ENCODE assay signal across 9 mouse cellular contexts in genomic region chr8:84982499-84983011, GRCm38 (mm10). TPM values are rescaled to one million over a fixed set of nuclear protein-coding genes. Genes with fewer than 3 reads are reported as not detected.
DNase-seq lines count a peak whose midpoint lies in the region; ATAC-seq lines count a peak whose summit lies in the region.
"Had no signal": no experiment of that assay in that cellular context is flagged by ENCODE, and none has a peak within 500 bp of the region (broad histone marks: within the 10 kb centered on the region; RNA-seq: fewer than 3 reads in every experiment).

No protein-coding gene starts in this region.

- no peaks in the 10 kb centered on the region for H3K27me3 ChIP-seq in liver, embryonic 11.5 days (replicated peaks; ENCODE audit: control insufficient read depth, insufficient read depth, low read length)
- peaks cover 72% of the 10 kb centered on the region for H3K27me3 ChIP-seq in embryonic facial prominence, embryonic 10.5 days (replicated peaks; ENCODE audit: low read depth, poor library complexity, severe bottlenecking)
- peaks cover 18% of the 10 kb centered on the region; the same call in 1 of the 2 replicates for H3K27me3 ChIP-seq in forebrain, embryonic 16.5 days (replicated peaks; ENCODE audit: control insufficient read depth, insufficient read depth, low read length)
- peaks cover 11% of the 10 kb centered on the region for H3K27me3 ChIP-seq in neural tube, embryonic 15.5 days (replicated peaks)

- peak overlapping the region; percentile 0; the same call in 1 of the 2 replicates for H3K4me2 ChIP-seq in liver, embryonic 11.5 days
- H3K4me2 ChIP-seq in forebrain, embryonic 16.5 days (ENCODE audit: low read length) = no peak overlapping the region
- no peak overlapping the region for H3K4me2 ChIP-seq in neural tube, embryonic 15.5 days

- 0 out of 2 replicates have a peak overlapping the region, but pooled peaks have one; percentile 17 for H3K27ac ChIP-seq in liver, embryonic 11.5 days (ENCODE audit: low read depth, low read length)
- peak overlapping the region; percentile 30; the same call in 1 of the 2 replicates for H3K27ac ChIP-seq in embryonic facial prominence, embryonic 10.5 days (replicated peaks)
- H3K27ac ChIP-seq in forebrain, embryonic 16.5 days (ENCODE audit: low read length) = no peak overlapping the region
- no peak overlapping the region for H3K27ac ChIP-seq in neural tube, embryonic 15.5 days (replicated peaks)

- H3K9me3 ChIP-seq in liver, embryonic 11.5 days (ENCODE audit: control insufficient read depth, low read length) = no peaks in the 10 kb centered on the region
- H3K9me3 ChIP-seq in embryonic facial prominence, embryonic 10.5 days = no peaks in the 10 kb centered on the region
- H3K9me3 ChIP-seq in forebrain, embryonic 16.5 days (ENCODE audit: control insufficient read depth, low read length) = no peaks in the 10 kb centered on the region
- H3K9me3 ChIP-seq in neural tube, embryonic 15.5 days (replicated peaks) = no peaks in the 10 kb centered on the region

- DNase-seq in liver, embryonic 11.5 days (ENCODE audit: low spot score) = no peak
- DNase-seq in liver = no peak
- DNase-seq in CD4-positive helper T cell, adult 2 months (ENCODE audit: low read depth, low spot score) = peak; percentile 67
- DNase-seq in embryonic facial prominence, embryonic 10.5 days (ENCODE audit: low spot score) = no peak
- peak; percentile 50 for DNase-seq in lung, postnatal 36 days
- no peak for DNase-seq in cerebellum, adult 11 months
- DNase-seq: midbrain, embryonic 14.5 days had no signal

- no peak for ATAC-seq in liver, embryonic 11.5 days (replicated peaks; ENCODE audit: low FRiP score)
- no peak for ATAC-seq in forebrain, embryonic 16.5 days
- ATAC-seq in neural tube, embryonic 15.5 days (ENCODE audit: low FRiP score) = no peak

- H3K36me3 ChIP-seq in liver, embryonic 11.5 days (ENCODE audit: control insufficient read depth, insufficient read depth, low read length) = no peaks in the 10 kb centered on the region
- H3K36me3 ChIP-seq in embryonic facial prominence, embryonic 10.5 days (replicated peaks) = no peaks in the 10 kb centered on the region
- H3K36me3 ChIP-seq in forebrain, embryonic 16.5 days (ENCODE audit: control insufficient read depth, insufficient read depth) = no peaks in the 10 kb centered on the region
- no peaks in the 10 kb centered on the region for H3K36me3 ChIP-seq in neural tube, embryonic 15.5 days

- no peak overlapping the region for H3K4me3 ChIP-seq in liver, embryonic 11.5 days (ENCODE audit: low read depth, low read length)
- H3K4me3 ChIP-seq in embryonic facial prominence, embryonic 10.5 days = no peak overlapping the region
- no peak overlapping the region for H3K4me3 ChIP-seq in forebrain, embryonic 16.5 days (replicated peaks; ENCODE audit: low read length)
- no peak overlapping the region for H3K4me3 ChIP-seq in neural tube, embryonic 15.5 days (replicated peaks)

- WGBS in liver, embryonic 11.5 days = 43% methylated on average over 3 of the region's 3 CpGs
- whole genome bisulfite sequencing in embryonic facial prominence, embryonic 10.5 days = 72% methylated on average over 3 of the region's 3 CpGs
- 73% methylated on average over 3 of the region's 3 CpGs for WGBS in forebrain, embryonic 16.5 days
- 72% methylated on average over 3 of the region's 3 CpGs for whole genome bisulfite sequencing in neural tube, embryonic 15.5 days

- peaks cover 70% of the 10 kb centered on the region for H3K4me1 ChIP-seq in liver, embryonic 11.5 days (replicated peaks; ENCODE audit: control insufficient read depth, insufficient read depth, low read length)
- peaks cover 85% of the 10 kb centered on the region for H3K4me1 ChIP-seq in embryonic facial prominence, embryonic 10.5 days
- peaks cover 56% of the 10 kb centered on the region for H3K4me1 ChIP-seq in forebrain, embryonic 16.5 days (replicated peaks; ENCODE audit: control insufficient read depth, insufficient read depth, low read length)
- H3K4me1 ChIP-seq in neural tube, embryonic 15.5 days = peaks cover 64% of the 10 kb centered on the region

- H3K9ac ChIP-seq in liver, embryonic 11.5 days (ENCODE audit: low read depth, low read length) = no peak overlapping the region
- H3K9ac ChIP-seq in forebrain, embryonic 16.5 days (replicated peaks; ENCODE audit: low read depth, low read length) = no peak overlapping the region
- H3K9ac ChIP-seq in neural tube, embryonic 15.5 days (replicated peaks) = no peak overlapping the region

RNA-seq across cellular contexts. Expression of gene Junb, which starts 4.0 kb away (rescaled TPM):
- polyA plus RNA-seq in liver, embryonic 11.5 days (2014; fragmentation: Nextera tagmentation; extraction: Ambion mirVana) = 21.1 and 23.2 TPM in 2 replicates
- polyA plus RNA-seq in embryonic facial prominence, embryonic 10.5 days (2016; fragmentation: Nextera tagmentation; extraction: Ambion mirVana) = 6.6 and 6.7 TPM in 2 replicates
- polyA plus RNA-seq in forebrain, embryonic 16.5 days (2015; fragmentation: Nextera tagmentation; extraction: Ambion mirVana) = 7.6 and 8.2 TPM in 2 replicates
- 9.4 and 15.1 TPM in 2 replicates for polyA plus RNA-seq in neural tube, embryonic 15.5 days (2015; fragmentation: Nextera tagmentation; extraction: Ambion mirVana)

RNA-seq across cellular contexts. Expression of gene Hook2, which starts 7.8 kb away (rescaled TPM):
- 15.5 and 16.7 TPM in 2 replicates for polyA plus RNA-seq in liver, embryonic 11.5 days (2014; fragmentation: Nextera tagmentation; extraction: Ambion mirVana)
- polyA plus RNA-seq in embryonic facial prominence, embryonic 10.5 days (2016; fragmentation: Nextera tagmentation; extraction: Ambion mirVana) = 19.5 and 20.0 TPM in 2 replicates
- polyA plus RNA-seq in forebrain, embryonic 16.5 days (2015; fragmentation: Nextera tagmentation; extraction: Ambion mirVana) = 31.3 and 39.8 TPM in 2 replicates
- 33.9 and 37.2 TPM in 2 replicates for polyA plus RNA-seq in neural tube, embryonic 15.5 days (2015; fragmentation: Nextera tagmentation; extraction: Ambion mirVana)

RNA-seq across cellular contexts. Expression of gene Rnaseh2a, which starts 13.0 kb away (rescaled TPM):
- 195 and 197 TPM in 2 replicates for polyA plus RNA-seq in liver, embryonic 11.5 days (2014; fragmentation: Nextera tagmentation; extraction: Ambion mirVana)
- polyA plus RNA-seq in embryonic facial prominence, embryonic 10.5 days (2016; fragmentation: Nextera tagmentation; extraction: Ambion mirVana) = 147 and 148 TPM in 2 replicates
- 79.9 and 85.8 TPM in 2 replicates for polyA plus RNA-seq in forebrain, embryonic 16.5 days (2015; fragmentation: Nextera tagmentation; extraction: Ambion mirVana)
- 55.0 and 81.5 TPM in 2 replicates for polyA plus RNA-seq in neural tube, embryonic 15.5 days (2015; fragmentation: Nextera tagmentation; extraction: Ambion mirVana)

RNA-seq across cellular contexts. Expression of gene Prdx2, which starts 13.2 kb away (rescaled TPM):
- 1,398 and 1,409 TPM in 2 replicates for polyA plus RNA-seq in liver, embryonic 11.5 days (2014; fragmentation: Nextera tagmentation; extraction: Ambion mirVana)
- 1,193 and 1,272 TPM in 2 replicates for polyA plus RNA-seq in embryonic facial prominence, embryonic 10.5 days (2016; fragmentation: Nextera tagmentation; extraction: Ambion mirVana)
- polyA plus RNA-seq in forebrain, embryonic 16.5 days (2015; fragmentation: Nextera tagmentation; extraction: Ambion mirVana) = 1,287 and 1,394 TPM in 2 replicates
- polyA plus RNA-seq in neural tube, embryonic 15.5 days (2015; fragmentation: Nextera tagmentation; extraction: Ambion mirVana) = 930 and 1,070 TPM in 2 replicates

RNA-seq across cellular contexts. Expression of gene Gm49661, which starts 13.3 kb away (rescaled TPM):
- polyA plus RNA-seq in liver, embryonic 11.5 days (2014; fragmentation: Nextera tagmentation; extraction: Ambion mirVana) = not detected in 2 replicates
- polyA plus RNA-seq in embryonic facial prominence, embryonic 10.5 days (2016; fragmentation: Nextera tagmentation; extraction: Ambion mirVana) = not detected in 2 replicates
- polyA plus RNA-seq in forebrain, embryonic 16.5 days (2015; fragmentation: Nextera tagmentation; extraction: Ambion mirVana) = not detected in 2 replicates
- not detected in 2 replicates for polyA plus RNA-seq in neural tube, embryonic 15.5 days (2015; fragmentation: Nextera tagmentation; extraction: Ambion mirVana)
- polyA plus RNA-seq: midbrain, embryonic 14.5 days had no signal

Comparison
In these comparisons a context has a peak if more than half of its experiments do, and no peak if none do; other contexts are left out.
1. DNase-seq: peak in CD4-positive helper T cell, adult 2 months (single experiment) and lung, postnatal 36 days (single experiment); none in liver, embryonic 11.5 days (single experiment), liver (single experiment), embryonic facial prominence, embryonic 10.5 days (single experiment) and cerebellum, adult 11 months (single experiment).
2. H3K27ac ChIP-seq: peak in liver, embryonic 11.5 days (single experiment) and embryonic facial prominence, embryonic 10.5 days (single experiment); none in forebrain, embryonic 16.5 days (single experiment) and neural tube, embryonic 15.5 days (single experiment).